Mouse (Mus musculus) thymus, adult 2 months (tissue): ENCODE data around the gene Adtrp. TPM values are rescaled to one million over a fixed set of nuclear protein-coding genes. Genes with fewer than 3 reads are reported as not detected.

Source experiments
- DNase-seq: peaks from one replicate; pipeline ENCODE4 v3.0.0; 2021
- H3K27ac ChIP-seq: fragments of 200-500 bp; 2 replicates; pipeline ENCODE4 v1.5.1; 2012; ENCODE audit warnings: low read length, control low read depth; ENCODE audit not compliant: control insufficient read depth, insufficient read depth
- H3K27me3 ChIP-seq: fragments of 200-500 bp; 2 replicates; pipeline ENCODE4 v1.6.1; 2012; ENCODE audit warnings: mild to moderate bottlenecking, low read length, moderate library complexity, mixed read lengths; ENCODE audit not compliant: control insufficient read depth, insufficient read depth
- H3K36me3 ChIP-seq: fragments of 200-500 bp; 2 replicates; pipeline ENCODE4 v1.6.1; 2012; ENCODE audit warnings: mild to moderate bottlenecking, low read length, moderate library complexity; ENCODE audit not compliant: control insufficient read depth, insufficient read depth
- H3K4me1 ChIP-seq: fragments of 200-500 bp; replicated peaks from 2 replicates; pipeline ENCODE4 v1.6.1; 2012; ENCODE audit warnings: low read length; ENCODE audit not compliant: control insufficient read depth, insufficient read depth
- H3K4me3 ChIP-seq: fragments of 200-500 bp; 2 replicates; pipeline ENCODE4 v1.5.1; 2012; ENCODE audit warnings: mild to moderate bottlenecking, low read length, control low read depth, moderate library complexity; ENCODE audit not compliant: control insufficient read depth, insufficient read depth
- CTCF ChIP-seq: fragments of 200-500 bp; IDR thresholded peaks from 2 replicates; pipeline ENCODE4 v1.5.1; 2012; ENCODE audit warnings: mild to moderate bottlenecking, control low read depth, low read length, moderate library complexity, borderline replicate concordance; ENCODE audit not compliant: control insufficient read depth, poor library complexity, insufficient read depth; ENCODE audit errors: extremely low read depth
- POLR2A ChIP-seq: fragments of 200-500 bp; IDR thresholded peaks from 2 replicates; pipeline ENCODE4 v1.6.1; 2012; ENCODE audit warnings: mild to moderate bottlenecking, low read length, control low read depth, moderate library complexity; ENCODE audit not compliant: control insufficient read depth, poor library complexity, insufficient read depth; ENCODE audit errors: extremely low read depth
- WGBS: fragments of 180-500 bp; shearing (Covaris S2); methylation state at CpG from one replicate; pipeline ENCODE4 v1.1.7; 2018; 5-methylcytosine and 5-hydroxymethylcytosine counted together
- polyA plus RNA-seq: library from polyadenylated mRNA; depleted of rRNA; stranded (reverse); fragments of >200 nt; gene quantifications from 2 replicates; pipeline ENCODE4 v1.2.3, GENCODE M21; 2012

Gene Adtrp
- polyA plus RNA-seq, 1 experiment, result 4.4 TPM

DNA sequence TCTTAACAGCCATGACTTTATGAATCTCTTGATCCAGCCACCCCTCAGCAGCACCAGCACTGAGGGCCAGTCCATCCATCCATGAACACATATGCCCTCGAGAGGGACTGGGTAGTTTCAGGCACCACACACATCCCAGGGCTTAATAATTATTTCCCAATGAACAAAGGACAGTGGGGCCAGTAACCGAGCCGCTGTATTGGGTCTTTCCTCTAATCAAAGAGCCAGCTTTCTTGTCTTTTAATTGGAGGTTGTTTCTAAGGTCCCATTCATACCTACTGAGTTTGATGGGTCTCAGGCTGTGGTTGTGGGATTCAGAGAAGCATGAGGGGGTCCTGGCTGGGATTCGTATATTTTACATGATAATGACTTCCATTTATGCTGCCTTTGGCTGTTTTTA lies 40.2 kb downstream of the Adtrp start:
- no peaks in the 10 kb centered on the region for H3K27me3 ChIP-seq
- no peaks in the 10 kb centered on the region for H3K36me3 ChIP-seq
- no peaks in the 10 kb centered on the region for H3K4me1 ChIP-seq
- no peak for DNase-seq
- no peak overlapping the region for H3K27ac ChIP-seq
- no peak for TF ChIP-seq POLR2A
- TF ChIP-seq CTCF, result no peak
- no peak overlapping the region for H3K4me3 ChIP-seq
- 97% methylated on average over 4 of the region's 4 CpGs for WGBS

DNA sequence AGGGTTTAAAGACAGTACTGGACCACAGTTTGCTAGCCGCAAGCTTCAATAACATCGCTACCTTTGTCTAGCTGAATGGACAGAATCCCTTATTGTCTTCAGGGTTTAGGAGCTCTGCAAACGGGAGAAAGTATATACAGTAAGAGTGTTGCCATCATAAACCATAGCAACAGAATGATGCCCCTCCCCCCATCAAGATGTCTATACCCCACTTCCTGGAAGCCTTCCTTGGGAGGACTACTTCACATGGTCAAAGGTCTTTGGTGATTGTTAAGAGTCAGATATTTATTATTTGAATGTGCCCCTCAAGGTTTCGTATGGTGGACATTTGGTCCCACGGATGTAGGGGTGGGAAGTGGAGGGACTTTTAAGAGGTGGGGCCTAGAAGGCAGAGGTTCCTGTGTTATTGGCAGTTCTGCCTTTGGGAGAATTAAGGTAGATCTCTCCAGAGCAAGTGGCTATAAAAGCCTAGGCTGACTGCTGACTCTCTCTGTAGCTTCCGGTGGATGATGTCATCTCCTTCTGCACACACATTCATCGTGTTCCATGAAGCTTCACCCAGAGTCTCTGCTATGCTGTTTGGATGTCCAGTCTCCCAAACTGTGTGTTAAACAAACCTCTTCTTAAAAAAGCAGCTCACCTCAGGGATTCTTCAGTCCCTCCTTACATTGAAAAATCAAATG lies 42.2 kb downstream of the Adtrp start:
- DNase-seq, result no peak
- no peak for TF ChIP-seq CTCF
- TF ChIP-seq POLR2A, result no peak
- no peaks in the 10 kb centered on the region for H3K4me1 ChIP-seq
- no peaks in the 10 kb centered on the region for H3K36me3 ChIP-seq
- no peaks in the 10 kb centered on the region for H3K27me3 ChIP-seq
- no peak overlapping the region for H3K4me3 ChIP-seq
- no peak overlapping the region for H3K27ac ChIP-seq
- WGBS, result 82% methylated on average over 7 of the region's 7 CpGs

DNA sequence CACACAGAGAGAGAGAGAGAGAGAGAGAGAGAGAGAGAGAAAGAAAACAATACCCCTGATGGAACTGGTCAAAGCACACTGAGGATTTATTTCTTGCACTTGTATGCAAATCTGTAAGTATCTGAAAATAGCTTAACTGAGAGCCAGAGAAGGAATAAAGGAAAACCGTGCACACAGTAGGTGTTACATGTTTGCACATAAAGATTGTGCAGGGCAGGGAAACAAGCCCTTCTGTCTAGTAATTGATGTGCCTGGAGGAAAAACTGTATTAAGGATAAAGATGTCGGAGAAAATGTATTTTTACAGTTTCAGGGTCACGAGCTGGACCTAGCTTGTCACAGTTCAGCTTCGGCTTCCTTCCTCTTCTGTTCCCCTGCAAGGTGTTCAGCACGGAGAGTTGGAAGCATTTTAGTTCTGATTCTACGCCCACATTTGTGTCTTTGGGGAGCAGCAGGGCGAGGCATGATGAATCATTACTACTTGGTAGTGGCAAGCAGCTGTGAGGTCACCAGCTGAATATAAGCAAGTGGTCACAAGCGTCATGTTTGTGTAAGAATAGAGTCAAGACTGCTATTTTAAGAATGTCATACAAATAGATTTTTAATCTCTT lies 43.7 kb downstream of the Adtrp start:
- Histone ChIP-seq H3K36me3 (no peaks in the 10 kb centered on the region), H3K4me3 (no peak overlapping the region), H3K4me1 (no peaks in the 10 kb centered on the region), H3K27ac (no peak overlapping the region), H3K27me3 (no peaks in the 10 kb centered on the region)
- 25% methylated on average over 8 of the region's 8 CpGs for WGBS
- no peak for DNase-seq
- no peak for TF ChIP-seq CTCF
- no peak for TF ChIP-seq POLR2A

DNA sequence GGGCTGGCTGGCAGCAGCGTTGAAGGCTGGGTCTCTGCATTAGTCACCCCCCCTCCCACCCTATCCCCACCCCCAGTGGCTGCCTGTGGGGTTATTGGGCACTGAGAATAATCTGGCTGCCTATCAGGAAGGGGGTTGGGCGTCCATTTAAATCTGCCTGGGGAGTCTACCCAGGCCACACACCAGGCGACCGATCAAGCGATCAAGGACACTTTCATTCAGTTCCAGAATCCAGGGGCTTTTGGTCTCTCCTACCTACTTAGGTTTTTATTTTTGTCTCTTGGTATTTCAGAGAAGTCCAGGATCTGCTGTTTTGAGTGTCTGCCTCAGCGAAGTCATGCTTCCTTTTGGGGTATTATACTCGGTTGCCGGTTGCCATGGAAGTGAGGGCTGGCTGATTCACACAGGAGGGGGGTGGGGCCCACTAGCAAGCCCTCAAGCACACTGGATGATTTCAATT lies 46.3 kb downstream of the Adtrp start:
- TF ChIP-seq POLR2A (no peak), CTCF (no peak)
- Histone ChIP-seq H3K4me3 (no peak overlapping the region), H3K4me1 (no peaks in the 10 kb centered on the region), H3K27me3 (no peaks in the 10 kb centered on the region), H3K36me3 (no peaks in the 10 kb centered on the region), H3K27ac (no peak overlapping the region)
- DNase-seq, result peak; percentile 8
- WGBS, result 17% methylated on average over 8 of the region's 8 CpGs

DNA sequence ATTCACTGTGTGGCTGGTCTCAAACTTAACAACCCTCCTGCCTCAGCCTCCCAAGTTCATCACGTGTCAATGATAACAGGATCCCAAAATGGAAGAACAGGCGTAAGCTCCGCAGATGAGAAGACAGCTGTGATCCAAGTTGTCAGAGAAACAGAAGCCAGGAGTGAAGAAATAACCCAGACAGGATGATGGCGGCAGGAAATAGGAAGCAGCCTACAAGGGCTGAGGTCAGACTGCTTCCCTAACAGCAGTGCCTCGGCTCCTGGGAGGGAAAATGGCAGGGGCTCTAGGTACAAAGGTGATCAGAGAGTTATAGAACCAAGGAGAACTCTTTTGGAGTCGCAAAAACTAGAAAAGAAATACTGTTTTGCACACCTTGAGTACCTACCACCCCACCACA lies 54.6 kb downstream of the Adtrp start:
- no peaks in the 10 kb centered on the region for H3K36me3 ChIP-seq
- H3K4me1 ChIP-seq, result no peaks in the 10 kb centered on the region
- WGBS, result 76% methylated on average over 6 of the region's 6 CpGs
- no peak overlapping the region for H3K4me3 ChIP-seq
- no peak for DNase-seq
- TF ChIP-seq POLR2A (no peak), CTCF (no peak)
- H3K27me3 ChIP-seq, result no peaks in the 10 kb centered on the region
- no peak overlapping the region for H3K27ac ChIP-seq

DNA sequence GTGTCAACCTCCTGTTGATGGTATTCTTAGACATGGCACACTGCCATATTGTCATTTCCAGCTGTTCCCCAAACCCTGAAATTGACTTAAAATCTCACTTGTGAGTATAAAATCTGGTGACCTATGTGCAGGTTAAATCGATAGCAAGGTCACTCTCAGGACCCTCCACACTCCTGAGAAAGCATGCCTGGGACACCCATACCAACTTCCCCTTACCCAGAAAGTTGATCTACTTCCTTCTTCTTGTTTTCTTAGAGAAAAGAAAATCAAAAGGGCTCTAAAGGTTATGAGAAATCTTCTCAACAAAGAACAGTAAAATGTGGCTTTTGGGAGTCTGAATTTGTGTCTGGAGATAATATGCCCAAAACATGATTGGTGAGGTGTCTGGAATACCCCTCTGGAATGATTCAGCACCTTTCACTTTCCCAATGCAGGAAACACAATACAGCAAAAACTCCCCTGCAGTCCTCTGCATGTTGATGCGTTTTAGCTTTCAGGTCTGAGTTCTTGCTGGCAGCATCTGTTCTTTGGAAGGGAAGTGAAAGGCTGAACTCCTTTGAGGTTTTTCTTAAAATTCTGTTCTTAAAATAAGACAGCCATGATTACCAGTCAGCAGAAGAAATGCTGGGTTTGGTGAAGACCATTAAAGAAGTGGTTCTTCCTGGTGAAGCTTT lies 59.5 kb downstream of the Adtrp start:
- DNase-seq, result no peak
- no peak overlapping the region for H3K27ac ChIP-seq

More for the DNA sequence above, 59.5 kb downstream of the Adtrp start:
- Histone ChIP-seq H3K27me3 (no peaks in the 10 kb centered on the region), H3K4me1 (no peaks in the 10 kb centered on the region), H3K36me3 (no peaks in the 10 kb centered on the region), H3K4me3 (no peak overlapping the region)
- 7% methylated on average over 2 of the region's 2 CpGs for WGBS
- TF ChIP-seq POLR2A, result no peak
- TF ChIP-seq CTCF, result no peak
